Mouse (Mus musculus) stomach, postnatal 0 days (tissue): ENCODE data around the gene Adgrb3.

Source experiments
- CTCF ChIP-seq: IDR thresholded peaks from 2 replicates; pipeline ENCODE4 v1.5.1; 2016; ENCODE audit warnings: antibody characterized with exemption, low read depth, mild to moderate bottlenecking, moderate library complexity
- EP300 ChIP-seq: optimal IDR thresholded peaks from 2 replicates; pipeline ENCODE3; 2016; ENCODE audit warnings: antibody characterized with exemption

GRCm38 (mm10) chr1:25115512-25115911, 714.0 kb downstream of the Adgrb3 start:
- TF ChIP-seq CTCF (no peak), EP300 (no peak)
